Mouse (Mus musculus) adrenal gland, postnatal 0 days (tissue): ENCODE measurements around the gene Enpp6. TPM values are rescaled to one million over a fixed set of nuclear protein-coding genes. Genes with fewer than 3 reads are reported as not detected.

Experiments used
- polyA plus RNA-seq: library from polyadenylated mRNA; unstranded; fragments of >200 nt; fragmentation: Nextera tagmentation; extraction: Ambion mirVana; gene quantifications from 2 replicates; pipeline ENCODE4 v1.2.1, GENCODE M21; 2015

Enpp6 gene
- polyA plus RNA-seq = 0.68 and 2.4 TPM in 2 replicates

DNA sequence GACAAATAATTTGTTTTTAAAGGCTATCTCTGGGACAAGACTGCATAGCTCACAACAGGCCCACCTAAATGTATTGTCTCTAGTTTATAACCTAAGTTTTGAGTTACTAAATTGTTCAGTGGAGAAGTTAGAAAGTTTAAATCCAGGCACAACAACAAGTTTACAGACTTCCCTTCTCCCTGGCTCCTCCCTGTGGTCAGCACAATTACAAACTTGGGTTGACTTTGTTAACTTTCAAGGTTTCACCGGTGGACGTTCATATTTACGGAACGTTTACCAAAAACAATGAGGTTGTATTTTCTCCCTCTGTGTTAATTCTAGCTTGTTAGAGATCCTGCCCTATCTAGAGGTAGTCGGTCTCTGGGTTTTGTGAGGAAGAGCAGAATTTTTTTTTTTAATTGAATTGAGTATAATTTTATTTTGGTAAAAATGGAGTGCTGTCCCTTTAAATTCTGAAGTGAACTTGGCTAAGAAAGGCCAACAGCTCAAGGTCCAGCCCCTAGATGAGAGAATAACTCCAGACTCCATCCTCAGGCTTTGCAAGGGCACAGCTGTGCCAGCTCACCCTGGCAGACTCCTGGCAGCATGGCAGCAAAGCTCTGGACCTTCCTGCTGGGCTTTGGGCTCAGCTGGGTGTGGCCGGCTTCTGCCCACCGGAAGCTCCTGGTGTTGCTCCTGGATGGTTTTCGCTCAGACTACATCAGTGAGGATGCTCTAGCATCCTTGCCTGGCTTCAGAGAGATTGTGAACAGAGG is at the start of gene Enpp6:
Gene Enpp6, plus strand, starts transcription at position 502 of the 755 bp plus-strand sequence.

Other genes starting within 250 kb of the Enpp6 start
- gene Irf2, start 247.2 kb upstream of the Enpp6 start, polyA plus RNA-seq = 30.9 and 41.1 TPM in 2 replicates